Mouse (Mus musculus) hindbrain, embryonic 12.5 days (tissue): Measurements from ENCODE around the gene Alx3. TPM values are rescaled to one million over a fixed set of nuclear protein-coding genes. Genes with fewer than 3 reads are reported as not detected.

Source experiments
- ATAC-seq: fragments of 200-750 bp; cut with Nextera tagmentation; 2 replicates; pipeline ENCODE4 v1.8.0; 2017; ENCODE audit warnings: moderate TSS enrichment; ENCODE audit not compliant: low FRiP score
- H3K27ac ChIP-seq: fragments of 300-500 bp; sonication (generic); 2 replicates; pipeline ENCODE4 v1.5.1; 2016; ENCODE audit warnings: mild to moderate bottlenecking
- H3K27me3 ChIP-seq: fragments of 300-500 bp; sonication (generic); 2 replicates; pipeline ENCODE4 v1.6.1; 2016; ENCODE audit warnings: mild to moderate bottlenecking
- H3K36me3 ChIP-seq: fragments of 300-500 bp; sonication (generic); 2 replicates; pipeline ENCODE4 v1.6.1; 2016; ENCODE audit warnings: mild to moderate bottlenecking
- H3K4me1 ChIP-seq: fragments of 300-500 bp; sonication (generic); 2 replicates; pipeline ENCODE4 v1.6.1; 2016
- H3K4me2 ChIP-seq: fragments of 300-500 bp; sonication (generic); replicated peaks from 2 replicates; pipeline ENCODE4 v1.6.1; 2016; ENCODE audit warnings: mild to moderate bottlenecking
- H3K4me3 ChIP-seq: fragments of 300-500 bp; sonication (generic); 2 replicates; pipeline ENCODE4 v1.5.1; 2016; ENCODE audit warnings: mild to moderate bottlenecking
- H3K9ac ChIP-seq: fragments of 300-500 bp; sonication (generic); 2 replicates; pipeline ENCODE4 v1.6.1; 2016; ENCODE audit warnings: mild to moderate bottlenecking, moderate library complexity
- H3K9me3 ChIP-seq: fragments of 300-500 bp; sonication (generic); replicated peaks from 2 replicates; pipeline ENCODE4 v1.6.1; 2016; ENCODE audit warnings: mild to moderate bottlenecking
- WGBS: fragments of 180-500 bp; shearing (Covaris S2); methylation state at CpG from one replicate; pipeline ENCODE4 v1.1.7; 2016; 5-methylcytosine and 5-hydroxymethylcytosine counted together
- polyA plus RNA-seq: library from polyadenylated mRNA; unstranded; fragments of >200 nt; fragmentation: Nextera tagmentation; extraction: Ambion mirVana; gene quantifications from 2 replicates; pipeline ENCODE4 v1.2.1, GENCODE M21; 2016

Gene Alx3
- polyA plus RNA-seq, 1 experiment from 2014 or later = 0.40 TPM

DNA sequence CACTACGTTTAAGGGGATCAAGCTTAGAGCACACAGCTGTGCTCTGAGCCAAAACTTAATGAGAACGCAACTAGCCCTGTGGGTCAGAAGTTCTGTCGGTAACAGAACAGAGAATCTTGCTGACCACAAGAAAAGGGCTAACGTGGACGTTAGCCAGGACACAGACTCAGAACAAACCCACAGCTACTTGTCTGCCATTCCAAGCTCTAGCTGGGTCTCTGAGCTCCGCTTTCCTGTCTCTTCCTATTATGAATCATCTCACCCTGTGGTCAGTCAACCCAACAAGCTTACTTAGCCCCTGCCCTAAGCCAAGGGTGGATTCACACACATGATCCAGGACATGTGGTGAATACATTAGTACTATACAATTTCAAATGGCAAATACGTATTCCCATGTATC, 27.1 kb upstream of the Alx3 start:
- no peak overlapping the region for H3K27ac ChIP-seq
- 88% methylated on average over 7 of the region's 7 CpGs for WGBS
- no peaks in the 10 kb centered on the region for H3K36me3 ChIP-seq
- H3K9ac ChIP-seq = no peak overlapping the region
- H3K4me3 ChIP-seq = no peak overlapping the region
- no peaks in the 10 kb centered on the region for H3K9me3 ChIP-seq
- no peak overlapping the region for H3K4me2 ChIP-seq
- H3K27me3 ChIP-seq = peaks cover 16% of the 10 kb centered on the region; the same call in 1 of the 2 replicates
- peaks cover 11% of the 10 kb centered on the region for H3K4me1 ChIP-seq
- ATAC-seq = no peak

DNA sequence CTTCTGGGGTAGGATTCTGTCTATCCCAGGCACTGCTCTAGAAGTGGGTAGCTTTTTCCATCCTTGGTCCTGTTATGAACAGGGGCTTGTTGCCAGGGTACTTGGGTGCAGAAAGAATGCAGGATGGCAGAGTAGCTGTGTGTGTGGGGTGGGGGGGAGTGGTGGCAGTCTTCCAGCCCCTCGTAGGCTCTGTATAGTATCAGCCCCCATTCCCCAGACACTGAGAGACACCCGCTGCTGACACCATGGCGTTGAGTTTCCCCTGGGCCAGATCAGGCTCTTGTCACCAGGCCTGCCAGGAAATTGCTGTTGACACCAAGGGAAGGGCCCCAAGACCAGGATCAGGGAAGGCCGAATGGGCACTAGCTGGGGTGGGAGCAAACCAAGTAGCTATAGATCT, 26.1 kb upstream of the Alx3 start:
- Histone ChIP-seq H3K4me3 (no peak overlapping the region), H3K27ac (no peak overlapping the region), H3K36me3 (no peaks in the 10 kb centered on the region), H3K4me1 (peaks cover 7% of the 10 kb centered on the region), H3K27me3 (peaks cover 16% of the 10 kb centered on the region; the same call in 1 of the 2 replicates), H3K9ac (no peak overlapping the region), H3K9me3 (no peaks in the 10 kb centered on the region), H3K4me2 (no peak overlapping the region)
- no peak for ATAC-seq
- WGBS = 61% methylated on average over 4 of the region's 4 CpGs

DNA sequence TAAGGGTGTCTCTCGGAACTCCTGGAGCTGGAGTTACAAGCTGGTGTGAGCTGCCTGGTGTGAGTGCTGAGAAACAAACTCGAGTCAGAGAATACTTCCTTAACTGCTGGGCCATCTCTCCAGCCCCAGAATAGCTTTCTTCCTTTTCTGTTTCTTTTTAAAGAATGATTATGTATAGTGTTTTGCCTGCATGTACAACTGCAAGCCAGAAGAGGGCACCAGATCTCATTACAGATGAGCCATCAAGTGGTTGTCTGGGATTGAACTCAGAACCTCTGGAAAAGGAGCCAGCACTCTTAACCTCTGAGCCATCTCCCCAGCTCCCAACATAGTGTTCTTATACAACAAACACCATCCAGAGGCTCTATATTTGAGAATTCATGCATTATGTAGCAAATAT, 23.6 kb upstream of the Alx3 start:
- Histone ChIP-seq H3K9ac (no peak overlapping the region), H3K4me3 (no peak overlapping the region)

DNA sequence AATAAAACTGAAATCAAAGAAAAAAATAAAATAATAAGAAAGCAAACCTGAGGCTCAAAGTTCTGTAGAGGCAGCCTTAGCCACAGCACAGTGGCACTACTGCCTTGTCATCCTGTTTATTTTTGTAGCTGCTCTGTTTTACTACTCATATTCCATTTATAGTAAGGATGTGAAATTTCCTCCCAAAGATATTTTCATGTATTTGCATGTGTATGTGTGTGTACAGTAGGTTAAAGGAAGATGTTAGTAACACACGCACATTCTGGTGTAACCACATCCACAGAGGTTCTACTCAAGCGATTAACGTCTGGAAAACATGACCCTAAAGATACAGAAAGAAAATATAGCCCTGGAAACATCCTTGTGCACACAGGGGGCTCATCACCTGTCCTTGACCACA, 18.0 kb upstream of the Alx3 start:
- H3K36me3 ChIP-seq = no peaks in the 10 kb centered on the region
- no peak overlapping the region for H3K27ac ChIP-seq
- no peak overlapping the region for H3K9ac ChIP-seq
- WGBS = 87% methylated on average over 3 of the region's 3 CpGs
- no peaks in the 10 kb centered on the region for H3K9me3 ChIP-seq
- H3K4me3 ChIP-seq = no peak overlapping the region
- peaks cover 46% of the 10 kb centered on the region for H3K27me3 ChIP-seq
- H3K4me1 ChIP-seq = no peaks in the 10 kb centered on the region
- H3K4me2 ChIP-seq = no peak overlapping the region
- no peak for ATAC-seq

More for the DNA sequence above, 23.6 kb upstream of the Alx3 start:
- Histone ChIP-seq H3K4me1 (no peaks in the 10 kb centered on the region), H3K4me2 (no peak overlapping the region), H3K27me3 (peaks cover 13% of the 10 kb centered on the region; the same call in 1 of the 2 replicates), H3K9me3 (no peaks in the 10 kb centered on the region), H3K27ac (no peak overlapping the region), H3K36me3 (no peaks in the 10 kb centered on the region)
- no peak for ATAC-seq
- 55% methylated on average over 2 of the region's 2 CpGs for WGBS

DNA sequence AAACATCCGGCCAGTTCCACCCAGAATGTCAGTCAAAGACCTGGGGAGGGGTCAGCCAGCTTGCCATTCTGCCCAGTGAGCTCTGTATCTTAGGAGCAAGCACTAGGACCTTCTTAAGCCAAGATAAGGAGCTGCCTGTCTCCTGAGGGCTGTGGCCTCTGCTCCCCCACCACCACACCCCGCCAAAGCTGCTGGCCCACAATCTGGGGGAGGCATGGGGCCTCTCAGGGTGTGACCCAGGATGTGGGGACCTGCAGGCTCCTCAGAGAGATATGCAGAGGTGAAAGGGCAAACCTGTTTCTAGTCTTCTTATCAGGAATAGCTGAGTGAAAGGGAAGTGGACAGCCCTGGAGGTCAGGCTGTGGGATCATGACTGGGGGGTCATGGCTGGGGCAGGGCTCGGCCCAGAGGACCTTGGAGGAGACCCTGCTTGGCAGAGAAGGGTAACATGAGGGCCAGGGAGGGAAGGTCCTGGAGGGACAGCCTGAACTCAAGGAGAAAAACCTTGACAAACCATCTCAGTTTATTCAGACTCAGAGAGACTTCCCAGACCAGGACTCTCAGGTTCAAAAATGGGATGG, 16.9 kb upstream of the Alx3 start:
- H3K4me3 ChIP-seq = no peak overlapping the region
- 33% methylated on average over 3 of the region's 3 CpGs for WGBS
- peaks cover 53% of the 10 kb centered on the region for H3K27me3 ChIP-seq
- H3K4me1 ChIP-seq = peaks cover 4% of the 10 kb centered on the region
- ATAC-seq = no peak
- no peak overlapping the region for H3K9ac ChIP-seq
- H3K4me2 ChIP-seq = no peak overlapping the region
- H3K9me3 ChIP-seq = no peaks in the 10 kb centered on the region
- H3K27ac ChIP-seq = no peak overlapping the region
- no peaks in the 10 kb centered on the region for H3K36me3 ChIP-seq

DNA sequence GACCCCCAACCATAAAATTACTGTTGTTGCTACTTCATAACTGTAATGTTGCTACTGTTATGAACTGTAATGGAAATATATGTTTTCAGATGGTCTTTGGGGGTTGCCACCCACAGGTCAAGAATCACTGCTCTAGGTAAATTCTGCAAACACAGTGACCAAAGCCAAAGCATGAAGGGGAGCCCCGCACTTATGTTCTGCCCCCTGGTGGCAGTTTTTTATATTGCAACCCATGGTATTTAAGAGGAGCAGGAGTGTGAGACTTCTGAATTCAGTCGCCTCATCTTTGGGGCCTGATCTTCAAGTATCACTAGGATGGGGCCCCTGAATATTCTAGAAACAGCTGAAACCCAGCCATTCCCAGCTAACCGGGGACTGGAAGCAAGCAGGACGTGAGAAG, 15.4 kb upstream of the Alx3 start:
- Histone ChIP-seq H3K27me3 (peaks cover 69% of the 10 kb centered on the region), H3K4me3 (no peak overlapping the region), H3K9ac (no peak overlapping the region), H3K4me1 (peaks cover 10% of the 10 kb centered on the region), H3K27ac (no peak overlapping the region), H3K4me2 (no peak overlapping the region), H3K9me3 (no peaks in the 10 kb centered on the region), H3K36me3 (no peaks in the 10 kb centered on the region)
- 4% methylated on average over 4 of the region's 4 CpGs for WGBS
- ATAC-seq = no peak

DNA sequence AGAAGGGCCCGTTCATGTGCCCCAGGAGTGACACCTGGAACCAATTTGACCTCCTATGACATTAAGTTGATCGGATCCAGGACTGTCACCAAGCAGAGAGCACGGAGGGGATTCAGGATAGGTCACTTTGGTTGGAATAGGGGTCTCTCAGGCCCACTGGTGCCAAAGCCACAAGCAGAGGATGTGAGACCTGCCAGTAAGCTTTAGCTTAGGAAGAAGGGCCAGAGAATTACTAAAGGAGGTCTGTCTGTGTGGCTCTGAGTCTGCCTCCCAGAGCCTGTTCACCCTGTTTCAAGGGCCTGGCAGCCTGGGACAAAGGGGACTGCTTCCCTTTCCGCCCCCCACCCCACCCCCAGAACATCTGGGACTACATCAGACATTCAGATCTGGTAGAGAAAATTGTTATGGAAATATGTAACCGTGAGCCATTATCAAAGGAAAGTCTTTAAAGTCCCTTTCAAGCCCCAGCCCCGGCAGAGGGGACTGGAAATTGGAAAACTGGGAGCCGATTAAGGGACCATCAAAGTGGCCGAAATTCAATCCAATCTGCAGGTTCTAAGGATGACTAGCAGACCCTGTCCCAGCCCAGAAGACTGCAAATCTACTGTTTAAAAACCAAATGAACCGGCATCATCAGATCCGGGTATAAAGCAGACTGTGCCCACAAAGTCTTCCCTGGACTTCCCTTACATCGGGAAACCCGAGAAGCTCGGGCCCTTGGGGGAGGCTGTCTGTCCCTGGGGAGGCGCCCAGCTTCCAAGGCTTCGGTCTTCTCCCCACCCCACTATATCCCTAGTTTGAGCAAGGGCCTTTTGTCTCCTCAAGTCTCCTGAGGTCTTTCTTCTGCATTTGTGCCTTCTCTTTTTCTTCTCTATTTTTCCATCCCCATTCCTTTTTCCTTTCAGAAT, 13.5 kb upstream of the Alx3 start:
- H3K9ac ChIP-seq = no peak overlapping the region
- no peak overlapping the region for H3K4me3 ChIP-seq
- no peak overlapping the region for H3K27ac ChIP-seq
- ATAC-seq = no peak
- WGBS = 2% methylated on average over 15 of the region's 15 CpGs
- no peaks in the 10 kb centered on the region for H3K36me3 ChIP-seq
- peaks cover 88% of the 10 kb centered on the region for H3K27me3 ChIP-seq
- no peaks in the 10 kb centered on the region for H3K9me3 ChIP-seq
- no peak overlapping the region for H3K4me2 ChIP-seq
- peaks cover 10% of the 10 kb centered on the region for H3K4me1 ChIP-seq

DNA sequence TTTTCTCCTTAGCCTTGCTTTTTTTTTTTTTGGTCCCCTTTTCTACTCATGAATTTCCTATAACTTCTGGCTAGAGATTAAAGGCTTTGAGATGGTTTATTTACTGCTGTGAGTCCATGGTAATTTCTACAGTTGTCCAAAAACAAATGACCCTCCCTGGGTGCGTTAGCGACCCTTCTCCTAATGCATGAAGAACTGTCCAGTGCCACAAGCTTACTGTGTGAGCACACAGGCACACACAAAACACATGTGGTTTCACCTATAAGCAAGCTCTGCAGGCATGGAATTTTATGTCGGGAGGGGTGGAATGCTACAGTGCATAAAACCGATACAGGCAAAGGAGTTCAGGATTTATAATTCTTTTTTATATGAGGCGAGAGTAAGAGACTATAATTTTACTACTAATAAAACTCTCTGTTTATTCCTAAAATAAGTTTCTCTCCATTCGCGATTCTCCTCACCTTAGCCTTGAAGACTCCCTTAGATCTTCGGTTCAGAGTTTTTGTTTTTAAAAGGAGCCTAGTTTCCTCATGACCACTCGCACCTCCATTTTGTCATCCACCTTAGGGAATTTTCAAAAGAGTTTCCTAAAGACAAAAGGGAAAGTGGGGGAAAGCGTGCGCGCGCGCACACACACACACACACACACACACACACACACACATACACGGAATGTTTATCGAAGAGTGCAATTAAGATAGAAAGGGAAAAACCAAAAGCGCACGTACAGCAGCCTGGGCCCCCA, 12.5 kb upstream of the Alx3 start:
- H3K36me3 ChIP-seq = no peaks in the 10 kb centered on the region
- peak overlapping the region; percentile 48 for H3K4me2 ChIP-seq
- 3% methylated on average over 18 of the region's 18 CpGs for WGBS
- H3K4me3 ChIP-seq = peak overlapping the region; percentile 29
- no peaks in the 10 kb centered on the region for H3K9me3 ChIP-seq
- H3K27me3 ChIP-seq = peaks cover 97% of the 10 kb centered on the region
- H3K27ac ChIP-seq = no peak overlapping the region
- H3K4me1 ChIP-seq = peaks cover 10% of the 10 kb centered on the region
- ATAC-seq = no peak
- no peak overlapping the region for H3K9ac ChIP-seq

DNA sequence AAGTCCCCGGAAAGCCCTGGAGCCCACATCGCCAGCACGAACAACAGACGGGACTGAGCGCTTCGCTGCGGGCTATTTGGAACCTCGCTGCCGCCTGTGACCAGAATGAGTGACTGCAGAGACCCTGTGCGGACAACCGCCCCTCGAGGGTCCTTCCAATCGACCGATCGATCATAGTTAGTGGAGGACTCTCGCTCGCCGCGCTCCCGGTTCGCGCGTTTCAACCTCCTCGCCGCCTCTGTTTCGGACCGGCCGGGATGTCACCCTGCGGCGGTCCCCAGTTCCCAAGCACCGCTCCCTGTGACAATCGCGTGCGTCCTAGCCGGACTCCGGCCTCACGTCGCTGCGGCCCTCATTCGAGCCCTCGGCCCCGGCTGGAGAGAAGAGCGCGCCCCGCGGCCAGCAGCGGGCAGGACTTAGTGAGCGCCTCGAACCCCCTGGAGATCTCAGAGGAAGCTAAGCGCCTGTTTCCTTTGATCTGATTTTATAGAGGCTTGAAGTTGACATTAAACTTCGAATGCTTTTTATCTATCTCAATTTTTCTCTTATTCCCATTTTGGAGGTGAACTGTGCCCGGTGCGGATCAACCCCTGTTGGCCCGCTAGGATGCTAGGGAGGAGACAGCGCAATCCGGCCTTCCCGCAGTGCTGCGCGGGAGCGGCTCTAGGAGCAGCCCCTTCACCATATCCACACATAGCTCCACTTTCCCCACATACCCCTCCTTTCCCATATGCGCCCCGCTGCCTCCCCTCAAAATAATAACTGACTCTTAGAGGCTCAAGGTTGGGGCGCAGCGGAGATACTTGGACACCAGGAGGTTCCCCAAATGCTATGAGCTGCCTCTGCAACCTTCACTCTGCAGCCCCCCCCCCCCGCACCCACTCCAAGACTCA, 11.7 kb upstream of the Alx3 start:
- under 1% methylated on average over 65 of the region's 65 CpGs for WGBS
- H3K4me1 ChIP-seq = peaks cover 10% of the 10 kb centered on the region
- H3K4me2 ChIP-seq = peak overlapping the region; percentile 48
- H3K27me3 ChIP-seq = peaks cover 99% of the 10 kb centered on the region
- ATAC-seq = no peak
- no peaks in the 10 kb centered on the region for H3K36me3 ChIP-seq
- H3K4me3 ChIP-seq = peak overlapping the region; percentile 29
- H3K9me3 ChIP-seq = no peaks in the 10 kb centered on the region
- no peak overlapping the region for H3K9ac ChIP-seq
- no peak overlapping the region for H3K27ac ChIP-seq

DNA sequence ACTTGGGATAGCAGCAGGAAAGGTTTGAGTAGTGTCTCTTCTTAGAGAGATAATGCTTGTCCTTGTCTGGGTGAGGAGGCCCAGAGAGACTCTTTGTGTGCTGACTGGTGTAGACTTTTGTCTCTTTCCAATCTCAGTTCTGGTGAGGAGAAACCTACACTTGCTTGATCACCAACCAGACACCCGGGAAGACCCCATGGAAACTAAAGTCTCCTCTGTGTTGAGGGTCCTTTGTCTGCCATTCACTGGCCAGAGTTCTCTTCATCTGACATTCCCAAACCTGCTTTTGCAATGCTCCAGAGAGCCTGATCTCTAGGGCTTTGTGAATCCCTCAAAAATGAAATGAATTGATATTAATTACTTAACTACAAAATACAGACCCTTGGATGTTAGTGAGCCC, 10.9 kb upstream of the Alx3 start:
- no peak overlapping the region for H3K4me2 ChIP-seq
- no peaks in the 10 kb centered on the region for H3K9me3 ChIP-seq
- no peak for ATAC-seq
- H3K27me3 ChIP-seq = peaks cover 98% of the 10 kb centered on the region
- no peaks in the 10 kb centered on the region for H3K36me3 ChIP-seq
- 0% methylated on average over 1 of the region's 1 CpGs for WGBS
- no peak overlapping the region for H3K4me3 ChIP-seq
- no peak overlapping the region for H3K27ac ChIP-seq
- H3K4me1 ChIP-seq = peaks cover 10% of the 10 kb centered on the region
- H3K9ac ChIP-seq = no peak overlapping the region

DNA sequence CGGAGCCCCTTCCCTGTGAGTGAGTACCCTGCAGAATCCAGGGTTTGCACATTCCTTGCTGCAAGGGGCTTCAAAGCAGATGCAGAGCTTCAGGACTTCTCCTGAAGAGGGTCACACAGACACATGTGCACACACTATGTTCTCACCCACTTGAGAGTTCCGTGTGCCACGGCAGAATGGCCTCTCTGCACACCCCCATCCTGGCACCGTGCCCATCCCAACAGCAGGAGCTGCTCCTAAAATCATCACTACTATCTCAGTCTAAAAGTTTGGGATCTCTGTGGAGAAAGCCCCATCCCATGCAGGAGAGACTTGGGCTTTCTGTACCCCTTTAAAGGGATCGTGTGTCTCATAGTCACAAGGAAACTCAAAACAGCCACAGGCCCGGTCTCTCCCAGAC, 8.3 kb upstream of the Alx3 start:
- no peak overlapping the region for H3K4me3 ChIP-seq
- no peaks in the 10 kb centered on the region for H3K9me3 ChIP-seq
- H3K9ac ChIP-seq = no peak overlapping the region
- ATAC-seq = no peak
- H3K4me1 ChIP-seq = peaks cover 10% of the 10 kb centered on the region
- peaks cover 94% of the 10 kb centered on the region for H3K27me3 ChIP-seq
- no peaks in the 10 kb centered on the region for H3K36me3 ChIP-seq
- H3K4me2 ChIP-seq = no peak overlapping the region
- H3K27ac ChIP-seq = no peak overlapping the region
- 78% methylated on average over 6 of the region's 6 CpGs for WGBS
